Mouse (Mus musculus) retina, embryonic 14.5 days (tissue): Measurements from ENCODE around the gene Nek7.

Source experiments
- DNase-seq: peaks from one replicate; pipeline ENCODE4 v3.0.0-alpha.2; 2015; ENCODE audit warnings: low spot score

Nek7 gene

GRCm38 (mm10) chr1:138571038-138571441, 48.9 kb downstream of the Nek7 start:
- no peak for DNase-seq

DNA sequence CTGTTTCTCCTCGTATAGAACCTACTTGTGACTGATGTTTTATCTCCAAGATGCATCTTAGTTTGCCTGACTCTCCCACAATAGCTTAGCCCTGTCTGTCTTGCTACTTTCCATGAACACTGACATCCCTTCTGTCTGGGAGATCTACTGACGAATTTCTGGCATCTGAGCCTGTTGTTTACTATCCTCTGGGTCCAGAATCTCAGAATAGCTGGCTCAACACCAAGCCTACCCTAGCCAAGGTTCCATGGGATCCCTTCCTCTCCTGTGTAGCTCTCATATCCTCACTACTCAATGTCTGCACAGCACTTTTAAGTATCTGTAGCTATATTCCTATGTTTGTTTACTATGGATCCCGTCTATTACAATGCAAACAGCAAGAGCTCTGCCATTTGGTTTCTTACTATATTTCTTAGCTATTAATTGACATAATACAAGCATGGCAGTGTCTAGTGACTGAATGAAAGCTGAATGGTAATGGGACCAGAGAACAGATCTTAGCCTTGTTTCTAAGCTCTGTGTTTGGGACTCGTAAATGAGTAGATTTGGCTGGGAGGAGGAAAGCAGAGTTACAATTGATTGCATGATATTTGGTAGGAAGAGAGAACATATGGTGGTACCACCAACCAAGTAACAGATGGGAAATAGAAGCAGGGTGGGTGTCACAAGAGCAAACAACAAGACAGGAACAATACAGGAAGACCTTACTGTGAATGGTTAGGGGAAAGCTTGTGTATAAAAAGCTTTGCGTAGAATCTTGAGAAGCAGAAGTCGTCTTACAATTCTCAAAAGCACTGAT, 51.3 kb downstream of the Nek7 start:
- DNase-seq = no peak

GRCm38 (mm10) chr1:138567946-138568345, 52.0 kb downstream of the Nek7 start:
- no peak for DNase-seq

DNA sequence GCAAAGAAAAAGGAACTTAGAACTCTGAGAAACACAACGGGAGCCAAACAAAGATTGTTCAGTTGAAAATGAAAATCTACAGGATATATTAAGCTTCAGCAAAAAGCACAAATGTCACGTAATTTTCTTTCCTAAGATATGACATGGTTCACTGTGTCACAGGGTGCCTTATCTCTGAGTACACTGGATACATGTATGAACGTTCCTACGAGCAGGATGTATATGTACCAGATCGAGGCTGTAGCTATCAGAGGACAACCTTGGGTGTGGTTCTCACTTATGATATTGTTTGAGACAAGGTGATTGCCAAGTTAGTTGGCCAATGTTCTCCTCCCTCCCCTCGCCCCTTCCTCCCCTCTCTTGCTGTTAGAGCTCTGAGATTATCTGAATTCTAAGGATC, 55.3 kb downstream of the Nek7 start:
- no peak for DNase-seq

- no peak for DNase-seq
These were observed 59.2 kb downstream of the Nek7 start for GRCm38 (mm10) chr1:138560733-138561132.

GRCm38 (mm10) chr1:138559213-138560101, 60.5 kb downstream of the Nek7 start:
- DNase-seq = peak; percentile 34

GRCm38 (mm10) chr1:138558342-138558741, 61.6 kb downstream of the Nek7 start:
- peak; percentile 32 for DNase-seq

DNA sequence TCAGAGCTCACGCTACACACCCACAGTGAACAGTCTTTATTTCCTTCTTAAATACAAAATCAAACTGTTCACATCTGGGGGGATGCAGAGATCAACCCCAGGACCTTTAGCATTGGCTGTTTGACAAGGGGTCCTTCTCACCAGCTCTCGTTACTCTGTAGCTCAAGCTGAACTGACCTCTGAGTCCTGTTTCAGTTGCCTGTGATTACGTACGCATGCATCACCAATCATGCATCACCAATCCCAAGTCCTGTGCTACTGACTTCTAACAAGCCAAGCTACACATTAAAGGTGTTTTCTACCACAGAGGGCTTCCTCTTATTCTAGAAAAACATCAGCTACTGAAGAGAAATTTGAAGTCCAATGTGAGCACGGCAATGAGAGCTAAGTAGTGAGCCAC, 65.0 kb downstream of the Nek7 start:
- no peak for DNase-seq

- no peak for DNase-seq
These were observed 69.8 kb downstream of the Nek7 start for GRCm38 (mm10) chr1:138550184-138550583.

- DNase-seq = no peak
These were observed 77.8 kb downstream of the Nek7 start for GRCm38 (mm10) chr1:138542170-138542515.

- no peak for DNase-seq
These were observed 78.3 kb downstream of the Nek7 start for GRCm38 (mm10) chr1:138541495-138542169.

DNA sequence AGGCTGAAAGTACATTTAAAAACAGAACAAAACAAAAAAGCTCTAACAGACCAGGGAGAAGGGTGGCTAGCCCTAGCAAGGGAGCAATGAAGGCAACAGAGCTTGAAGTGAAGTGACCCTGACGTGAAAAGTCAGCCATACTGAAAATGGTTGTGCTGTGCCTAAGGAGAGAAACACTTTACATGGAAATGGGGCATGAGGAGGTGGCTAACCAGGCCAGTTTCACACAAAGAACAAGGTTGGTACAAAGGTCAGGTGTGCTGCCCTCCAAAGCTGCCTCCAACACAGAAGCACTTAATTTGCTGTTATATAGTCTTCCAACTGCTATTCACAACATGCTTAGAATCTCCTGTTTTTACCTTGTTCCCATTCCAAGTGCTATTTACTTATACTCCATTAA, 80.2 kb downstream of the Nek7 start:
- no peak for DNase-seq

DNA sequence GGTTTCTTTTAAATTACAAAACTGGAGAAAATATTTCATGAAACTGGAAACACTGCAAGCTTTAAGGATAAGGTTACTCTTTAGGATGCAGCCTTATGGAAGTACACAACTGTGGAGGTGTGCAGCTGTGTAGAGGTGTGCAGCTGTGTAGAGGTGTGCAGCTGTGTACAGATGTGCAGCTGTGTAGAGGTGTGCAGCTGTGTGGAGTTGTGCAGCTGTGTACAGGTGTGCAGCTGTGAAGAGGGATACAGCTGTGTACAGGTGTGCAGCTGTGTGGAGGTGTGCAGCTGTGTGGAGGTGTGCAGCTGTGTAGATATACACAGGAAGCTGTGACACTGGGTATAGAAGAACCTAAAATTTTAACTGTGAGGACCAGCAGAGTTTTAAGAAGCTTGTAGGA, 81.7 kb downstream of the Nek7 start:
- DNase-seq = no peak

DNA sequence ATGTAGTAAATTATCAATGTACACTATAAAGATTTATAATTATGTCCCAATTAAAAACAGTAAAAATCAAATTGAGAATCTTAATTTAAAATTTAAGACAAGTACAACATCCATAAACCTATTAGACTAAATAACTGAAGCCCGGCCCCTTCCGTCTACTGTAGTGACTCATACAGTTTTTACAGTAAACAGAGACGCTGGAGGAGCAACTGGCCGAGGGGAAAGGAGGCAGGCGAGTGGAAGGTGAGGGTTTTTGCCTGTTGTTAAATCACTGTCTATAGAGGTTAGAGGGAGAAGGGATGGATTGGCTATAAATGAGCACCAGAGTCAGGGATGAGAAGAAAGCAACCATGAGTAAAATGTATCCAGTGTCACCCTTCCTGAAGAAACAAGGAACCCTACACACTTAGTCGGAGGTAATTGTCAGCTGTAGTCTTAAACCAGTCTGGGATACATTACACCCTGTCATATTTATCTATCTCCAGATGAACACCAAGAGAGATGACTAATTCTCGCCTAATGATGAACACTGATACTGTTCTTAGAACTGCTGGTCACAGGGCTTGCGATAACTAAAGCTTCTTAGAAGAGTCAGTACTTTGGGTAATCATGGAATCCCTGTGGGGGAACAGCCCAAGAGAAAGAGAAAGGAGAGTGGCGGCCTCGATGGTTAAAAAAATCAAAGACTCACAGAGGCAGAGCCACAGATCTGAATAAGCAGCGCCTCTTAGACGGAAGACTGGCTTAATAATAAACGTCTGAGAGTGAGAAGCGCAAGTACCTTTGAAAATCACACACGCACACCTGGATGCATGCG, 84.0 kb downstream of the Nek7 start:
- DNase-seq = no peak

GRCm38 (mm10) chr1:138530604-138531003, 89.3 kb downstream of the Nek7 start:
- no peak for DNase-seq

DNA sequence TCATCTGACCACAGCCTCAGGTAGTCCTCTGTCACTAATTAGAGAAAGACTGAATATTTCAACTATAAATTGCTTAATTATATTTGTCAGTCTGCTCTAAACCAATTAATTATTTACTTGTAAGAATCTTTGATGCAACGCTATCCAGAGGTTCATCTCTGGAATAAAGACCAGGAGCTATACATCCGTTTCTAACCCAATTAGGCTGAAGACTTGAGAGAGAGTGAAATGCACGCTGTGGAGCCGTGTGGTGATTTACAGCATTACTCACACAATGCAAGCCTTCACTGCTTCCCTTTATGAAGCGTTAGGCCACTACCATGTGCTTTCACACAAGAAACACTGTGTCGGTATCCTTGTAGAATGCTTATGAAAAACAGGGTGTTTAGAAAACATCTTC, 96.0 kb downstream of the Nek7 start:
- DNase-seq = peak; percentile 56

- no peak for DNase-seq
These were observed 101.7 kb downstream of the Nek7 start for GRCm38 (mm10) chr1:138518235-138518634.

- no peak for DNase-seq
These were observed 102.4 kb downstream of the Nek7 start for GRCm38 (mm10) chr1:138517360-138518099.

GRCm38 (mm10) chr1:138516946-138517345, 103.0 kb downstream of the Nek7 start:
- no peak for DNase-seq

GRCm38 (mm10) chr1:138515362-138515761, 104.6 kb downstream of the Nek7 start:
- DNase-seq = no peak

DNA sequence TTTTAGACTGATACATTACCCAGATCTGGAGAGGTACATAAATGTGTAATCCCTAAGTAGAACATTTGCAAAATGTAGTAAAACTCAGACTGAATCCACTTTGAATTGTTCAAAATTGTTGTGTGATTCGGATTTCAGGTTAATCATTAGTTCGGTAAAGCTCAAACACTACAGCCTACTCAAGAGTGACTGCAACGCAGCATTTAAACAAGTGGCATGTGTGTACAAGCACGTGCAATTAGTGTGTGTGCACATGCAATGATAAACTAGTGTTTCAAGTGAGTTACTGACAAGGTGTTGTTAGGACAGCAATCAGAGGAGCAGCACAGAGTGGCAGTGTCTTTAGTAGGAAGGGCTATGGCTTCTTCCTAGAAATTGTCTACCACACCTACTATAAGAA, 106.0 kb downstream of the Nek7 start:
- DNase-seq = no peak
